Mouse (Mus musculus): ENCODE results near the gene Isyna1. TPM values are rescaled to one million over a fixed set of nuclear protein-coding genes. Genes with fewer than 3 reads are reported as not detected.

Gene Isyna1
- total and polyA plus RNA-seq, 3 experiments = 26.7 to 41.6 (median 28.3) TPM

DNA sequence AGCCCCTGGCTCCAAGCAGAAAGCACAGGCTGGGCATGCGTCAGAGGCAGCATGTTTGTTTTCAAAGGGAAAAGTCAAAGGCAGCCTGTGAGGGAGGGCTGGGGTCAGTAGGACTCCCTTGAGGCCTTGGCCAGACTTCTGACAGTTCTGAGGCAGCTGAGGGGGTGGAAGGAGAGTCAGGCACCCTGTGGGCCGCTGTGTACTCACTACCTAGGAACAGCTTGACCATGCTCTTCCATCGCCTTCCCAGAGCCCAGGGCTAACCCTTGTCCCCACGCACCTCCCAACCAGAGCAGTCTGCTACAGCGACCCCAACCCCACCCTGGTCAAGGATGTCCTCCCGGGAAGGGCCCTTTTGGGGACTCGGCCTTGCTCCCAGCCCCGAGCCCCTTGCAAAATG lies 1.0 kb upstream of the Isyna1 start:
- TF ChIP-seq POLR2A (IDR thresholded peaks at IDR 0.05; ENCODE audit: insufficient read depth, low read depth, low read length) (0 out of 2 replicates have a peak, but pooled peaks have one; percentile 21), EP300 (IDR thresholded peaks at IDR 0.05; ENCODE audit: insufficient read depth, low read depth, low read length) (0 out of 2 replicates have a peak, but pooled peaks have one; percentile 16), CTCF (IDR thresholded peaks at IDR 0.05) (no peak)
- no peaks in the 10 kb centered on the region for H3K36me3 ChIP-seq (ENCODE audit: control insufficient read depth, insufficient read depth, low read length)
- no peaks in the 10 kb centered on the region for H3K79me2 ChIP-seq (replicated peaks; ENCODE audit: control insufficient read depth, insufficient read depth, low read length)
- no peak overlapping the region for H3K9ac ChIP-seq (ENCODE audit: low read depth, low read length)
- no peak overlapping the region for H3K4me3 ChIP-seq
- peak overlapping the region; percentile 67 for H3K27ac ChIP-seq
- intact Hi-C loops (cut with DNase I) = loop anchor here (10.0 kb wide), 1 partner anchor 48 kb away; no protein-coding TSS in a partner anchor
- no peaks in the 10 kb centered on the region for H3K4me1 ChIP-seq (ENCODE audit: control insufficient read depth, insufficient read depth, low read length)
- H3K27me3 ChIP-seq (ENCODE audit: control insufficient read depth, insufficient read depth, low read length) = no peaks in the 10 kb centered on the region
- 69% methylated on average over 8 of the region's 8 CpGs for WGBS
- peak; percentile 41 to 50 for DNase-seq

GRCm38 (mm10) chr8:70594621-70595564 lies 720 bp downstream of the Isyna1 start:
- H3K36me3 ChIP-seq (ENCODE audit: control insufficient read depth, insufficient read depth, low read length) = no peaks in the 10 kb centered on the region
- H3K27me3 ChIP-seq (ENCODE audit: control insufficient read depth, insufficient read depth, low read length) = no peaks in the 10 kb centered on the region
- WGBS = 16% methylated on average over 81 of the region's 82 CpGs
- no peaks in the 10 kb centered on the region for H3K4me1 ChIP-seq (ENCODE audit: control insufficient read depth, insufficient read depth, low read length)
- H3K9ac ChIP-seq (ENCODE audit: low read depth, low read length) = peak overlapping the region; percentile 72
- H3K4me3 ChIP-seq = peak overlapping the region; percentile 77
- peak in 1 of 2 experiments; percentile 29 for DNase-seq
- TF ChIP-seq CTCF (IDR thresholded peaks at IDR 0.05) = no peak
- no peak for TF ChIP-seq EP300 (IDR thresholded peaks at IDR 0.05; ENCODE audit: insufficient read depth, low read depth, low read length)
- peak overlapping the region; percentile 67 for H3K27ac ChIP-seq
- intact Hi-C loops (cut with DNase I) = loop anchor here (2.0 to 10.0 kb wide), 2 partner anchors 16 to 50 kb away; no protein-coding TSS in a partner anchor
- no peaks in the 10 kb centered on the region for H3K79me2 ChIP-seq (replicated peaks; ENCODE audit: control insufficient read depth, insufficient read depth, low read length)

DNA sequence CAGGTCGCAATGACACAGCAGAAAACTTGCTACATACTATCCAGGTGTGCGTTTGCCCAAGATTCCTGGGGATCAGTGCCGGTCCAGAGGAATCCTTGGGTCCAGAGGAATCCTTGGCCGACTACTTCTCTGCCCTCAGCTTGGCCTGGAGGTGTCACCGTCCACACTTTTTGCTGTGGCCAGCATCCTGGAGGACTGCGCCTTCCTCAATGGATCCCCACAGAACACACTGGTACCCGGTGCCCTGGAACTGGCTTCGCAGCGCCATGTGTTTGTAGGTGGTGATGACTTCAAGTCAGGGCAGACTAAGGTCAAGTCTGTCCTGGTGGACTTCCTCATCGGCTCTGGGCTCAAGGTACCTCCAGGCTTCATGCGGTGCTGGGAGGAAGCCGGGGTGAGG lies 1.6 kb downstream of the Isyna1 start:
- no peaks in the 10 kb centered on the region for H3K79me2 ChIP-seq (replicated peaks; ENCODE audit: control insufficient read depth, insufficient read depth, low read length)
- H3K4me3 ChIP-seq = no peak overlapping the region
- intact Hi-C loops (cut with DNase I) = loop anchor here (2.0 to 10.0 kb wide), 2 partner anchors 15 to 51 kb away; no protein-coding TSS in a partner anchor

GRCm38 (mm10) chr8:70596216-70596615 lies 2.0 kb downstream of the Isyna1 start:
- WGBS = 94% methylated on average over 18 of the region's 18 CpGs
- intact Hi-C loops (cut with DNase I) = loop anchor here (10.0 kb wide), 1 partner anchor 51 kb away; no protein-coding TSS in a partner anchor
- DNase-seq = no peak

More for the DNA sequence above, 1.6 kb downstream of the Isyna1 start:
- no peaks in the 10 kb centered on the region for H3K27me3 ChIP-seq (ENCODE audit: control insufficient read depth, insufficient read depth, low read length)
- H3K27ac ChIP-seq = no peak overlapping the region
- WGBS = 93% methylated on average over 12 of the region's 12 CpGs
- H3K9ac ChIP-seq (ENCODE audit: low read depth, low read length) = no peak overlapping the region
- no peak for DNase-seq
- H3K36me3 ChIP-seq (ENCODE audit: control insufficient read depth, insufficient read depth, low read length) = no peaks in the 10 kb centered on the region
- peaks cover 3% of the 10 kb centered on the region for H3K4me1 ChIP-seq (ENCODE audit: control insufficient read depth, insufficient read depth, low read length)
- TF ChIP-seq EP300 (IDR thresholded peaks at IDR 0.05; ENCODE audit: insufficient read depth, low read depth, low read length) (no peak), POLR2A (IDR thresholded peaks at IDR 0.05; ENCODE audit: insufficient read depth, low read depth, low read length) (no peak), CTCF (IDR thresholded peaks at IDR 0.05) (no peak)

GRCm38 (mm10) chr8:70596775-70597416 lies 2.7 kb downstream of the Isyna1 start:
- Histone ChIP-seq H3K4me1 (ENCODE audit: control insufficient read depth, insufficient read depth, low read length) (peaks cover 4% of the 10 kb centered on the region), H3K9ac (ENCODE audit: low read depth, low read length) (no peak overlapping the region), H3K79me2 (replicated peaks; ENCODE audit: control insufficient read depth, insufficient read depth, low read length) (no peaks in the 10 kb centered on the region), H3K4me3 (no peak overlapping the region), H3K27ac (no peak overlapping the region), H3K27me3 (ENCODE audit: control insufficient read depth, insufficient read depth, low read length) (no peaks in the 10 kb centered on the region), H3K36me3 (ENCODE audit: control insufficient read depth, insufficient read depth, low read length) (no peaks in the 10 kb centered on the region)
- intact Hi-C loops (cut with DNase I) = loop anchor here (10.0 kb wide), 1 partner anchor 52 kb away; no protein-coding TSS in a partner anchor
- peak in 1 of 2 experiments; percentile 30 for DNase-seq
- 86% methylated on average over 17 of the region's 17 CpGs for WGBS
- no peak for TF ChIP-seq EP300 (IDR thresholded peaks at IDR 0.05; ENCODE audit: insufficient read depth, low read depth, low read length)
- peak; percentile 21; the same call in 1 of the 2 replicates for TF ChIP-seq CTCF (IDR thresholded peaks at IDR 0.05)
- TF ChIP-seq POLR2A (IDR thresholded peaks at IDR 0.05; ENCODE audit: insufficient read depth, low read depth, low read length) = no peak

More at GRCm38 (mm10) chr8:70596216-70596615, 2.0 kb downstream of the Isyna1 start:
- TF ChIP-seq POLR2A (IDR thresholded peaks at IDR 0.05; ENCODE audit: insufficient read depth, low read depth, low read length) (no peak), CTCF (IDR thresholded peaks at IDR 0.05) (no peak), EP300 (IDR thresholded peaks at IDR 0.05; ENCODE audit: insufficient read depth, low read depth, low read length) (no peak)
- Histone ChIP-seq H3K36me3 (ENCODE audit: control insufficient read depth, insufficient read depth, low read length) (no peaks in the 10 kb centered on the region), H3K27ac (no peak overlapping the region), H3K9ac (ENCODE audit: low read depth, low read length) (no peak overlapping the region), H3K27me3 (ENCODE audit: control insufficient read depth, insufficient read depth, low read length) (no peaks in the 10 kb centered on the region), H3K4me1 (ENCODE audit: control insufficient read depth, insufficient read depth, low read length) (peaks cover 4% of the 10 kb centered on the region), H3K4me3 (no peak overlapping the region), H3K79me2 (replicated peaks; ENCODE audit: control insufficient read depth, insufficient read depth, low read length) (no peaks in the 10 kb centered on the region)
